Mouse (Mus musculus) brain, embryonic 14.5 days (tissue): ENCODE measurements around the gene Nxf1. TPM values are rescaled to one million over a fixed set of nuclear protein-coding genes. Genes with fewer than 3 reads are reported as not detected.

Experiments used
- DNase-seq: peaks from one replicate; pipeline ENCODE4 v3.0.0-alpha.2; 2011; ENCODE audit warnings: low read depth
- CTCF ChIP-seq: fragments of 200-500 bp; IDR thresholded peaks from 2 replicates; pipeline ENCODE4 v1.5.1; 2012; ENCODE audit warnings: inconsistent platforms, mild to moderate bottlenecking, moderate library complexity, borderline replicate concordance; ENCODE audit not compliant: insufficient read depth, insufficient read length; ENCODE audit errors: extremely low read depth
- POLR2A ChIP-seq: fragments of 200-500 bp; IDR thresholded peaks from 2 replicates; pipeline ENCODE4 v1.6.1; 2012; ENCODE audit warnings: mild to moderate bottlenecking, inconsistent platforms, borderline replicate concordance; ENCODE audit not compliant: poor library complexity, insufficient read depth, insufficient read length, severe bottlenecking; ENCODE audit errors: extremely low read depth
- polyA plus RNA-seq: library from polyadenylated mRNA; depleted of rRNA; stranded (reverse); fragments of >200 nt; gene quantifications from 2 replicates; pipeline ENCODE4 v1.2.3, GENCODE M21; 2012; rRNA removed

The Nxf1 gene
- polyA plus RNA-seq, 1 experiment: 176 TPM

- no peak for TF ChIP-seq POLR2A
- no peak for DNase-seq
Measured at GRCm38 (mm10) chr19:8818301-8818798, 61.5 kb downstream of the Nxf1 start.

GRCm38 (mm10) chr19:8818801-8819595 lies 62.1 kb downstream of the Nxf1 start, which contains the start of gene Ttc9c:
Gene Ttc9c (minus strand): TSS chr19:8819333.
- DNase-seq: peak; percentile 100
- TF ChIP-seq POLR2A: peak; percentile 65; the same call in 1 of the 2 replicates
- TF ChIP-seq CTCF: no peak

GRCm38 (mm10) chr19:8819596-8820423 lies 62.9 kb downstream of the Nxf1 start, which contains the start of gene Hnrnpul2:
Gene Hnrnpul2 (plus strand): TSS chr19:8820010.
- DNase-seq: peak; percentile 100
- TF ChIP-seq CTCF (no peak), POLR2A (peak; percentile 73)

Other genes starting within 250 kb of the Nxf1 start
- 6.7 and 8.0 TPM in 2 replicates for gene Slc22a8, start 165.8 kb upstream of the Nxf1 start, polyA plus RNA-seq
- 12.2 and 13.2 TPM in 2 replicates for gene Slc22a6, start 139.0 kb upstream of the Nxf1 start, polyA plus RNA-seq
- gene Chrm1, start 93.3 kb upstream of the Nxf1 start, polyA plus RNA-seq: 1.5 and 2.5 TPM in 2 replicates
- gene Slc3a2, start 33.7 kb upstream of the Nxf1 start, polyA plus RNA-seq: 147 and 159 TPM in 2 replicates
- 57.3 and 65.8 TPM in 2 replicates for gene Wdr74, start 21.2 kb upstream of the Nxf1 start, polyA plus RNA-seq
- gene 1700092M07Rik, start 16.4 kb upstream of the Nxf1 start, polyA plus RNA-seq: 1.9 and 2.4 TPM in 2 replicates
- 117 TPM in 2 replicates for gene Stx5a, start 15.7 kb upstream of the Nxf1 start, polyA plus RNA-seq
- gene Tmem223, start 13.9 kb downstream of the Nxf1 start, polyA plus RNA-seq: 224 and 402 TPM in 2 replicates
- gene Tmem179b, start 17.4 kb downstream of the Nxf1 start, polyA plus RNA-seq: 25.4 and 37.6 TPM in 2 replicates
- gene Taf6l, start 29.3 kb downstream of the Nxf1 start, polyA plus RNA-seq: 27.6 and 29.8 TPM in 2 replicates
- 112 and 163 TPM in 2 replicates for gene Polr2g, start 41.5 kb downstream of the Nxf1 start, polyA plus RNA-seq
- 5.9 and 7.9 TPM in 2 replicates for gene Zbtb3, start 45.5 kb downstream of the Nxf1 start, polyA plus RNA-seq
- 53.6 and 57.3 TPM in 2 replicates for gene Ttc9c, start 62.3 kb downstream of the Nxf1 start, polyA plus RNA-seq
- gene Hnrnpul2, start 62.9 kb downstream of the Nxf1 start, polyA plus RNA-seq: 59.9 and 85.5 TPM in 2 replicates
- 1.1 TPM in 1 of 2 replicates, not detected in the other for gene AC129217.1, start 72.7 kb downstream of the Nxf1 start, polyA plus RNA-seq
- 92.6 and 101 TPM in 2 replicates for gene Bscl2, start 80.4 kb downstream of the Nxf1 start, polyA plus RNA-seq
- gene Gng3, start 82.1 kb downstream of the Nxf1 start, polyA plus RNA-seq: 187 and 233 TPM in 2 replicates
- 0.90 and 1.4 TPM in 2 replicates for gene Lrrn4cl, start 93.7 kb downstream of the Nxf1 start, polyA plus RNA-seq
- gene Ubxn1, start 114.4 kb downstream of the Nxf1 start, polyA plus RNA-seq: 105 and 111 TPM in 2 replicates
- gene Uqcc3, start 123.8 kb downstream of the Nxf1 start, polyA plus RNA-seq: 45.4 and 46.9 TPM in 2 replicates
- 5.5 and 6.8 TPM in 2 replicates for gene Lbhd1, start 126.7 kb downstream of the Nxf1 start, polyA plus RNA-seq
- gene Gm49403, start 126.9 kb downstream of the Nxf1 start, polyA plus RNA-seq: not detected in 2 replicates
- gene 1810009A15Rik, start 131.8 kb downstream of the Nxf1 start, polyA plus RNA-seq: 43.0 and 52.4 TPM in 2 replicates
- 0.23 and 0.33 TPM in 2 replicates for gene Gm49416, start 131.9 kb downstream of the Nxf1 start, polyA plus RNA-seq
- gene Ints5, start 135.9 kb downstream of the Nxf1 start, polyA plus RNA-seq: 31.4 and 37.1 TPM in 2 replicates
- 155 and 182 TPM in 2 replicates for gene Ganab, start 141.0 kb downstream of the Nxf1 start, polyA plus RNA-seq
- 136 and 174 TPM in 2 replicates for gene B3gat3, start 163.3 kb downstream of the Nxf1 start, polyA plus RNA-seq
- 2.4 and 2.5 TPM in 2 replicates for gene Rom1, start 172.3 kb downstream of the Nxf1 start, polyA plus RNA-seq
- 14.7 and 17.5 TPM in 2 replicates for gene Eml3, start 172.5 kb downstream of the Nxf1 start, polyA plus RNA-seq
- 35.1 and 57.9 TPM in 2 replicates for gene Mta2, start 184.8 kb downstream of the Nxf1 start, polyA plus RNA-seq
- gene Tut1, start 196.8 kb downstream of the Nxf1 start, polyA plus RNA-seq: 25.3 and 31.5 TPM in 2 replicates
- 371 and 527 TPM in 2 replicates for gene Eef1g, start 210.0 kb downstream of the Nxf1 start, polyA plus RNA-seq
- 2.5 and 6.0 TPM in 2 replicates for gene Ahnak, start 232.2 kb downstream of the Nxf1 start, polyA plus RNA-seq